Mouse (Mus musculus) neural tube, embryonic 13.5 days (tissue): ENCODE data around the gene Nosip. TPM values are rescaled to one million over a fixed set of nuclear protein-coding genes. Genes with fewer than 3 reads are reported as not detected.
A peak's percentile ranks its signal among the peaks of the same experiment; 100 is the strongest.

Experiments
- ATAC-seq: fragments of 200-750 bp; cut with Nextera tagmentation; 2 replicates; pipeline ENCODE4 v1.8.0; 2017; ENCODE audit warnings: low read depth, mild to moderate bottlenecking, moderate TSS enrichment, moderate library complexity
- H3K27ac ChIP-seq: fragments of 300-500 bp; sonication (generic); replicated peaks from 2 replicates; pipeline ENCODE4 v1.5.1; 2015; ENCODE audit warnings: moderate library complexity, mild to moderate bottlenecking, inconsistent platforms
- H3K27me3 ChIP-seq: fragments of 300-500 bp; sonication (generic); 2 replicates; pipeline ENCODE4 v1.6.1; 2015; ENCODE audit warnings: mild to moderate bottlenecking, inconsistent platforms
- H3K36me3 ChIP-seq: fragments of 300-500 bp; sonication (generic); 2 replicates; pipeline ENCODE4 v1.6.1; 2015; ENCODE audit warnings: mild to moderate bottlenecking, inconsistent platforms
- H3K4me1 ChIP-seq: fragments of 300-500 bp; sonication (generic); replicated peaks from 2 replicates; pipeline ENCODE4 v1.6.1; 2015; ENCODE audit warnings: inconsistent platforms
- H3K4me2 ChIP-seq: fragments of 300-500 bp; sonication (generic); 2 replicates; pipeline ENCODE4 v1.6.1; 2015; ENCODE audit warnings: inconsistent platforms, mild to moderate bottlenecking, moderate library complexity
- H3K4me3 ChIP-seq: fragments of 300-500 bp; sonication (generic); 2 replicates; pipeline ENCODE4 v1.5.1; 2015; ENCODE audit warnings: mild to moderate bottlenecking, inconsistent platforms
- H3K9ac ChIP-seq: fragments of 300-500 bp; sonication (generic); 2 replicates; pipeline ENCODE4 v1.6.1; 2015; ENCODE audit warnings: moderate library complexity, mild to moderate bottlenecking, inconsistent platforms
- H3K9me3 ChIP-seq: fragments of 300-500 bp; sonication (generic); 2 replicates; pipeline ENCODE4 v1.6.1; 2016; ENCODE audit warnings: inconsistent platforms
- WGBS: fragments of 180-500 bp; shearing (Covaris S2); methylation state at CpG from one replicate; pipeline ENCODE4 v1.1.7; 2015; 5-methylcytosine and 5-hydroxymethylcytosine counted together
- polyA plus RNA-seq: library from polyadenylated mRNA; unstranded; fragments of >200 nt; fragmentation: Nextera tagmentation; extraction: Ambion mirVana; gene quantifications from 2 replicates; pipeline ENCODE4 v1.2.1, GENCODE M21; 2015

Nosip gene
- polyA plus RNA-seq, 1 experiment from 2014 or later, result 65.6 TPM

DNA sequence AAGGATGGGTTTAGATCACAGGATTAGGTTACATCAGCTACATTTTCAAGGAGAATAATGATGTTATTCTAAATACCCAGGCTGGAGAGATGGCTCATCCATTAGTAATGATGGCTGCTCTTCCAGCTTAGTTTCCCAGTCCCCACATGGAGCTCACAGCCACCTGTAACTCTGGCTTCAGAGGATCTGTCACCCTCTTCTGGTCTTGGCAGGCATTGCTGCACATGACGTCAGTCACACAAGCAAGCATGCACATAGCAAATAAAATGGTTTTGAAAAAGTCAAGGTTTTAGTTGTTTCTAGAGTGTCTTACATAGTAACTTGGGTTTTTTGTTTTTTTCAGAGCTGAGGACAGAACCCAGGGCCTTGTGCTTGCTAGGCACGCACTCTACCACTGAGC lies 10.0 kb downstream of the Nosip start:
- Histone ChIP-seq H3K4me2 (no peak overlapping the region), H3K36me3 (peaks cover 34% of the 10 kb centered on the region), H3K9ac (no peak overlapping the region), H3K4me1 (no peaks in the 10 kb centered on the region), H3K27me3 (no peaks in the 10 kb centered on the region), H3K27ac (no peak overlapping the region), H3K4me3 (no peak overlapping the region), H3K9me3 (no peaks in the 10 kb centered on the region)
- ATAC-seq, result no peak
- WGBS, result 83% methylated on average over 2 of the region's 2 CpGs

GRCm38 (mm10) chr7:45073171-45073707 lies 11.0 kb downstream of the Nosip start:
- Histone ChIP-seq H3K9me3 (no peaks in the 10 kb centered on the region), H3K27me3 (no peaks in the 10 kb centered on the region), H3K36me3 (peaks cover 41% of the 10 kb centered on the region), H3K4me3 (no peak overlapping the region), H3K4me1 (no peaks in the 10 kb centered on the region), H3K9ac (no peak overlapping the region), H3K4me2 (no peak overlapping the region), H3K27ac (no peak overlapping the region)
- ATAC-seq, result no peak
- 77% methylated on average over 7 of the region's 7 CpGs for WGBS

DNA sequence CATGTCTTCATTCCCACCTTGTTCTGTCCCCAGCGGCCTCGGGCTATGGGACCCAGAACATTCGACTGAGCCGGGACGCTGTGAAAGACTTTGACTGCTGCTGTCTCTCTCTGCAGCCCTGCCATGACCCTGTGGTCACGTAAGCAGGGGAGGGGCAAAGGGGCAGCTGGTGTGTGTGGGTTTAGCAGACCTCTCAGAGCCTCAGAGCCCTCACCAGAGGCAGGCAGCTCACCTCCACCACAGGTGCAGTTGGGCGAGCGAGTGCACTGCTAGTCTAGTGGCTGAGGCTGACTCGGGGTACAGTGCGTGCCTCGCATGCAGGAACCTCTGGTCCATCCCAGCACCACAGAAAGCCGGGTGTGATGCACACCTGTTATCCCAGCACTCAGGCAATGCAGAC lies 11.7 kb downstream of the Nosip start:
- Histone ChIP-seq H3K27ac (no peak overlapping the region), H3K9ac (no peak overlapping the region), H3K4me1 (no peaks in the 10 kb centered on the region), H3K4me2 (no peak overlapping the region), H3K27me3 (no peaks in the 10 kb centered on the region), H3K4me3 (no peak overlapping the region), H3K9me3 (no peaks in the 10 kb centered on the region), H3K36me3 (peaks cover 41% of the 10 kb centered on the region)
- WGBS, result 90% methylated on average over 12 of the region's 12 CpGs
- ATAC-seq, result no peak

DNA sequence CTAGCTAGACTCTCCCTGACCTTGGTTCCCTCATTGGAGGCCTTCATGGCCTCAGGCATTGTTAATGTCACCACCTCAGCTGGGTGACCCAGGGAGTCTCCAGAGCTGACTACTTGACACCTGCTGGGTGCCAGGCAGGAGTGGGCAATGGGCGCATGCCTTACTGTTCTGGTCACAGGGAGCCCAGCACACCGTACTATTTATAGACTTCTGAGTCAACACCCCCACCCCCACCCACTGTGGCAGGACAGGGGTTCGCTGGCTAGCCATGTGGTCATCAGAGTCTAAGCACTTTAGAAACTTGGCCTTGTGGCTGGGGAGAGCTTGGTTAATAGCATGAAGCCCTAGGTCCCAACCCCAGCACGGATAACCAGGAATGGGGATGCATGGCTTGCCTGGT lies 13.2 kb downstream of the Nosip start:
- Histone ChIP-seq H3K27ac (no peak overlapping the region), H3K27me3 (no peaks in the 10 kb centered on the region), H3K4me2 (no peak overlapping the region), H3K9me3 (no peaks in the 10 kb centered on the region), H3K9ac (no peak overlapping the region), H3K4me1 (no peaks in the 10 kb centered on the region), H3K36me3 (peaks cover 41% of the 10 kb centered on the region), H3K4me3 (no peak overlapping the region)
- 92% methylated on average over 4 of the region's 4 CpGs for WGBS
- ATAC-seq, result no peak

DNA sequence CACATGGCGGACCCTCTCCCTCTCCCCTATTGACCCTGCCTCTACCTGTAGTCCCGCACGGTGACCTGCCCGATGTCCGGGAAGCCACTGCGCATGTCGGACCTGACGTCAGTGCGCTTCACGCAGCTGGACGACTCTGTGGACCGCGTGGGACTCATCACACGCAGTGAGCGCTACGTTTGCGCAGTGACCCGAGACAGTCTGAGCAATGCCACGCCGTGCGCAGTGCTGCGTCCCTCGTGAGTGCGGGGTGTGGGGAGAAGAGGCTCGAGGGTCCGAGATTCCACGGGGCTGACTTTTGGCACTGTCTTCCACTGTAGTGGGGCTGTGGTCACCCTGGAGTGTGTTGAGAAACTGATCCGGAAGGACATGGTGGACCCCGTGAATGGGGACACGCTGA lies 14.3 kb downstream of the Nosip start:
- peaks cover 41% of the 10 kb centered on the region for H3K36me3 ChIP-seq
- WGBS, result 89% methylated on average over 30 of the region's 30 CpGs
- no peak for ATAC-seq

GRCm38 (mm10) chr7:45077322-45077721 lies 15.1 kb downstream of the Nosip start:
- peaks cover 4% of the 10 kb centered on the region; the same call in 1 of the 2 replicates for H3K4me1 ChIP-seq
- ATAC-seq, result no peak
- no peak overlapping the region for H3K27ac ChIP-seq
- no peak overlapping the region for H3K9ac ChIP-seq
- 87% methylated on average over 14 of the region's 14 CpGs for WGBS
- H3K4me2 ChIP-seq, result no peak overlapping the region
- peaks cover 41% of the 10 kb centered on the region for H3K36me3 ChIP-seq
- no peaks in the 10 kb centered on the region for H3K9me3 ChIP-seq
- H3K4me3 ChIP-seq, result no peak overlapping the region
- no peaks in the 10 kb centered on the region for H3K27me3 ChIP-seq

More for the DNA sequence above, 14.3 kb downstream of the Nosip start:
- H3K27ac ChIP-seq, result no peak overlapping the region
- H3K4me1 ChIP-seq, result no peaks in the 10 kb centered on the region
- no peak overlapping the region for H3K4me3 ChIP-seq
- no peak overlapping the region for H3K9ac ChIP-seq
- no peaks in the 10 kb centered on the region for H3K9me3 ChIP-seq
- no peaks in the 10 kb centered on the region for H3K27me3 ChIP-seq
- H3K4me2 ChIP-seq, result no peak overlapping the region

GRCm38 (mm10) chr7:45077829-45078228 lies 15.6 kb downstream of the Nosip start:
- H3K36me3 ChIP-seq, result peaks cover 41% of the 10 kb centered on the region
- no peak overlapping the region for H3K9ac ChIP-seq
- no peaks in the 10 kb centered on the region for H3K9me3 ChIP-seq
- peaks cover 5% of the 10 kb centered on the region; the same call in 1 of the 2 replicates for H3K4me1 ChIP-seq
- H3K4me2 ChIP-seq, result no peak overlapping the region
- no peaks in the 10 kb centered on the region for H3K27me3 ChIP-seq
- ATAC-seq, result no peak
- 87% methylated on average over 2 of the region's 2 CpGs for WGBS
- H3K27ac ChIP-seq, result no peak overlapping the region
- no peak overlapping the region for H3K4me3 ChIP-seq

GRCm38 (mm10) chr7:45078513-45078912 lies 16.3 kb downstream of the Nosip start:
- H3K27me3 ChIP-seq, result no peaks in the 10 kb centered on the region
- 40% methylated on average over 9 of the region's 9 CpGs for WGBS
- no peaks in the 10 kb centered on the region for H3K9me3 ChIP-seq
- no peak overlapping the region for H3K4me2 ChIP-seq
- H3K4me1 ChIP-seq, result peaks cover 5% of the 10 kb centered on the region; the same call in 1 of the 2 replicates
- no peak overlapping the region for H3K4me3 ChIP-seq
- no peak overlapping the region for H3K27ac ChIP-seq
- peaks cover 47% of the 10 kb centered on the region for H3K36me3 ChIP-seq
- H3K9ac ChIP-seq, result no peak overlapping the region
- no peak for ATAC-seq

DNA sequence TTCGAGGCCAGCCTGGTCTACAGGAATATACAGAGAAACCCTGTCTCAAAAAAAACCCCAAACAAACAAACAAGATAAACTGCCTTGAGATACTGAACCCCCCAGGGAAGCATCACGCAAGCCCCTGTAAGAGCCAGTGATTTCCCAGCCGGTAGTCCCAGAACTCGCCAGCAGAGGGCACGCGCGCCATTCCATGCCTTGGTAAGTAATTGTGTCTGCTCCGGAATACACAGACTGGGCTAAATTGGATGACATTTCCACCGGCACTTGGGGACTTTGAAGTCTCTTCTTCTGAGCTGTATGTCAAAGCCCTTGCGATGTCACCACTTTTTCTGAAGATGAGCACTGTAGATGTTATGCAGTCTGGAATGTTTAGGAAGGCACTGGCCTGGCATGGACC lies 17.6 kb downstream of the Nosip start:
- peaks cover 5% of the 10 kb centered on the region; the same call in 1 of the 2 replicates for H3K4me1 ChIP-seq
- H3K9me3 ChIP-seq, result no peaks in the 10 kb centered on the region
- under 1% methylated on average over 10 of the region's 10 CpGs for WGBS
- peak; percentile 38; the same call in 1 of the 2 replicates for ATAC-seq
- no peaks in the 10 kb centered on the region for H3K27me3 ChIP-seq
- no peak overlapping the region for H3K4me2 ChIP-seq
- H3K27ac ChIP-seq, result no peak overlapping the region
- no peak overlapping the region for H3K9ac ChIP-seq
- H3K36me3 ChIP-seq, result peaks cover 43% of the 10 kb centered on the region
- no peak overlapping the region for H3K4me3 ChIP-seq

- Histone ChIP-seq H3K9ac (no peak overlapping the region), H3K4me1 (peaks cover 5% of the 10 kb centered on the region; the same call in 1 of the 2 replicates), H3K9me3 (no peaks in the 10 kb centered on the region), H3K36me3 (peaks cover 36% of the 10 kb centered on the region), H3K4me2 (no peak overlapping the region), H3K27ac (no peak overlapping the region), H3K27me3 (no peaks in the 10 kb centered on the region), H3K4me3 (no peak overlapping the region)
- WGBS, result 54% methylated on average over 5 of the region's 5 CpGs
- no peak for ATAC-seq
Observed at GRCm38 (mm10) chr7:45081016-45081415, 18.8 kb downstream of the Nosip start.

GRCm38 (mm10) chr7:45082401-45083299 lies 20.4 kb downstream of the Nosip start:
- peaks cover 5% of the 10 kb centered on the region; the same call in 1 of the 2 replicates for H3K4me1 ChIP-seq
- H3K4me2 ChIP-seq, result 0 out of 2 replicates have a peak overlapping the region, but pooled peaks have one; percentile 1
- no peaks in the 10 kb centered on the region for H3K9me3 ChIP-seq
- no peak overlapping the region for H3K4me3 ChIP-seq
- H3K27me3 ChIP-seq, result no peaks in the 10 kb centered on the region
- no peak for ATAC-seq
- H3K36me3 ChIP-seq, result peaks cover 29% of the 10 kb centered on the region
- peak overlapping the region; percentile 77 for H3K27ac ChIP-seq
- no peak overlapping the region for H3K9ac ChIP-seq
- 57% methylated on average over 25 of the region's 25 CpGs for WGBS

- peak overlapping the region; percentile 77 for H3K27ac ChIP-seq
- no peak for ATAC-seq
- H3K4me3 ChIP-seq, result no peak overlapping the region
- H3K27me3 ChIP-seq, result no peaks in the 10 kb centered on the region
- no peaks in the 10 kb centered on the region for H3K9me3 ChIP-seq
- peaks cover 26% of the 10 kb centered on the region for H3K36me3 ChIP-seq
- H3K4me1 ChIP-seq, result peaks cover 5% of the 10 kb centered on the region; the same call in 1 of the 2 replicates
- no peak overlapping the region for H3K4me2 ChIP-seq
- WGBS, result 83% methylated on average over 22 of the region's 22 CpGs
- no peak overlapping the region for H3K9ac ChIP-seq
Observed at GRCm38 (mm10) chr7:45083300-45083890, 21.2 kb downstream of the Nosip start.
